Mouse (Mus musculus) bone marrow, adult 2 months (tissue): ENCODE results near the gene Magi3. TPM values are rescaled to one million over a fixed set of nuclear protein-coding genes. Genes with fewer than 3 reads are reported as not detected.

Source experiments
- H3K27ac ChIP-seq: fragments of 200-500 bp; 2 replicates; pipeline ENCODE4 v1.5.1; 2012; ENCODE audit warnings: low read depth, mild to moderate bottlenecking, control low read depth, inconsistent platforms, low read length; ENCODE audit not compliant: control insufficient read depth, poor library complexity, insufficient read depth
- H3K4me1 ChIP-seq: fragments of 200-500 bp; 2 replicates; pipeline ENCODE4 v1.6.1; 2011; ENCODE audit warnings: low read length; ENCODE audit not compliant: control insufficient read depth, insufficient read depth
- H3K4me3 ChIP-seq: fragments of 200-500 bp; replicated peaks from 2 replicates; pipeline ENCODE3; 2011; ENCODE audit warnings: mild to moderate bottlenecking, low read depth, low read length, control low read depth; ENCODE audit not compliant: control insufficient read depth
- CTCF ChIP-seq: fragments of 200-500 bp; IDR thresholded peaks from 2 replicates; pipeline ENCODE4 v1.5.1; 2011; ENCODE audit warnings: low read length, control low read depth; ENCODE audit not compliant: control insufficient read depth, insufficient read depth
- POLR2A ChIP-seq: fragments of 200-500 bp; IDR thresholded peaks from 2 replicates; pipeline ENCODE4 v1.6.1; 2011; ENCODE audit warnings: low read depth, mild to moderate bottlenecking, control low read depth, low read length, borderline replicate concordance; ENCODE audit not compliant: control insufficient read depth
- WGBS: fragments of 180-500 bp; shearing (Covaris S2); methylation state at CpG from one replicate; pipeline ENCODE4 v1.1.7; 2018; 5-methylcytosine and 5-hydroxymethylcytosine counted together
- polyA plus RNA-seq: library from polyadenylated mRNA; stranded (reverse); fragments of >200 nt; gene quantifications from 2 replicates; pipeline ENCODE4 v1.2.4, GENCODE M21; 2011; ENCODE audit warnings: low replicate concordance; ENCODE audit not compliant: missing spikeins, insufficient read depth, insufficient read length

Magi3 gene
- polyA plus RNA-seq, 1 experiment: 1.6 TPM

DNA sequence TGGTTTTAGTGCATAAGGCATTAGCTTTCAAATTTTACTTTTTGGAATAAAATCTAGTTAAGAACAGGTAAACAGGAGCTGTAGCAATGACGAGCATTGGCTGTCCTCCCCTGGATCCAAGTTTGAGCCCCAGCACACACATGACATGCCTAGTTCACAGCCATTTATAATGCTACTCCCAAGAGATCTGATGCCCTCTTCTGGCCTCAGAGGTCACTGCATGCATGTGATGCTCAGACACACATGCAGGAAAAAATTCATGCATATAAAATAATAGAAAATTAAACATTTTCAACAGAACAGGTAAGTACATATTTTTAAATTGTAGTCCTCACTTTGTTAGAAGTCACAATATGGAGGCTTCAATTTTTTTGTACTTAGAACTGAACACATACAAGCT is 115.2 kb downstream of the Magi3 start:
- TF ChIP-seq CTCF: peak; percentile 42
- TF ChIP-seq POLR2A: no peak
- 54% methylated on average over 1 of the region's 1 CpGs for WGBS
- no peak overlapping the region for H3K4me3 ChIP-seq
- H3K27ac ChIP-seq: no peak overlapping the region
- no peaks in the 10 kb centered on the region for H3K4me1 ChIP-seq

DNA sequence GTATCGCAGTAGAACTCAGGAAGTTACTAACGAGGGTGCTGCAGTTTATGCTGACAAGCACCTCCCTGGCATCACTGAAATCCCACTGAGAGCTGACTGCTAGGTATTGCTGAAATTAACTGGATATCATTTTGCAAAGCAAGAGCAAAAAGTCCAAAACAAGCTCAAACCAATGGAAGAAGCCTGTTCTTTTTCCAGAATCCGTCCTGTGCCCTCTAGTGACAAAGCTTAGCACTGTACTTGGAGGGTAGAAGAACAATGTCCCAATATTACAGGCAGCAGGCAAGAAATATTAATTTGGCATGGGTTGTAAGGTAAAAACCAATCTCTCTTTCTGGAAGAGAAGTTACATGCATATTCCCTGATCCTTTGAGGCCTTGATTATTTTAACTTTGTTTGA is 118.5 kb downstream of the Magi3 start:
- 76% methylated on average over 3 of the region's 3 CpGs for WGBS
- H3K4me3 ChIP-seq: no peak overlapping the region
- no peaks in the 10 kb centered on the region for H3K4me1 ChIP-seq
- no peak for TF ChIP-seq POLR2A
- no peak for TF ChIP-seq CTCF
- H3K27ac ChIP-seq: no peak overlapping the region

- no peaks in the 10 kb centered on the region for H3K4me1 ChIP-seq
- no peak overlapping the region for H3K4me3 ChIP-seq
- no peak overlapping the region for H3K27ac ChIP-seq
- TF ChIP-seq CTCF (no peak), POLR2A (no peak)
These were observed 118.9 kb downstream of the Magi3 start for GRCm38 (mm10) chr3:104101249-104101648.

- no peak for TF ChIP-seq POLR2A
- TF ChIP-seq CTCF: no peak
- 90% methylated on average over 3 of the region's 3 CpGs for WGBS
- Histone ChIP-seq H3K4me1 (no peaks in the 10 kb centered on the region), H3K27ac (no peak overlapping the region), H3K4me3 (no peak overlapping the region)
These were observed 124.2 kb downstream of the Magi3 start for GRCm38 (mm10) chr3:104095936-104096335.

DNA sequence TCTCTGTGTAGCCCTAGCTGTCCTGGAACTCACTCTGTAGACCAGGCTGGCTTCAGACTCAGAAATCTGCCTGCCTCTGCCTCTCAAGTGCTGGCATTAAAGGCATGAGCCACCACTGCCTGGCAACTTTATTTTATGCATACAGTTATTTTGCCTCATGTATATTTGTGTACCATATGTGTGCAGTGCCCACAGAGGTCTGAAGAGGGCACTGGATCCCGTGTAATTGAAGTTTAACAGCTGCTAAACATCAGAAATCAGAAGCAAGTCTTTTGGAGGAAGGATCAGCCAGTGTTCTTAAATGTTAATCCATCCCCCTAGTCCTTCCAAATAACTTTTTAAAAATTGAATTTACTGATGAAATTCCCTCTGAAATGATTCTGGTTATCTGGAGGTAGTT is 125.5 kb downstream of the Magi3 start:
- no peaks in the 10 kb centered on the region for H3K4me1 ChIP-seq
- WGBS: 79% methylated on average over 1 of the region's 1 CpGs
- H3K4me3 ChIP-seq: no peak overlapping the region
- no peak overlapping the region for H3K27ac ChIP-seq
- TF ChIP-seq POLR2A: no peak
- no peak for TF ChIP-seq CTCF

DNA sequence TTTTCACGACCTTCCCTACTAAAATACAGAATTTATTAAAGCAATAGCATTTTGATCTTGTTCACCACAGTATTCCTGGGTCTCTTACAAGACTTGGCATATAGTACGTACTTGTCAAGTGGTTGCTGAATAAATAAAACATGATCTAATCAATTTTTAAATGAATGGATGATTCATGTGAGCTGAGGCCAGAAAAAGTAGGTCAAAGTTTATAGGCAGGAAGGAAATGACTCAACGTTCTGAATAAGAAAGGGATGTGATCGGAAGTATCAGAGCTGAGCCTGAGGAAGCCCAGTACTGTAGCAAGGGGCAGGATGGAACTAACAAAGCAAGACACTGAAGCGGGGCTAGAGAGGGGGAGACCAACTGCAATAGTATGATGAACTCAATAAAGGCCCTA is 127.4 kb downstream of the Magi3 start:
- 64% methylated on average over 5 of the region's 5 CpGs for WGBS

GRCm38 (mm10) chr3:104082031-104082430 is 138.1 kb downstream of the Magi3 start:
- WGBS: 91% methylated on average over 1 of the region's 1 CpGs
- no peaks in the 10 kb centered on the region for H3K4me1 ChIP-seq
- TF ChIP-seq POLR2A: no peak
- TF ChIP-seq CTCF: no peak

More for the DNA sequence above, 127.4 kb downstream of the Magi3 start:
- H3K4me3 ChIP-seq: no peak overlapping the region
- no peak overlapping the region for H3K27ac ChIP-seq
- no peak for TF ChIP-seq POLR2A
- no peak for TF ChIP-seq CTCF
- H3K4me1 ChIP-seq: no peaks in the 10 kb centered on the region

DNA sequence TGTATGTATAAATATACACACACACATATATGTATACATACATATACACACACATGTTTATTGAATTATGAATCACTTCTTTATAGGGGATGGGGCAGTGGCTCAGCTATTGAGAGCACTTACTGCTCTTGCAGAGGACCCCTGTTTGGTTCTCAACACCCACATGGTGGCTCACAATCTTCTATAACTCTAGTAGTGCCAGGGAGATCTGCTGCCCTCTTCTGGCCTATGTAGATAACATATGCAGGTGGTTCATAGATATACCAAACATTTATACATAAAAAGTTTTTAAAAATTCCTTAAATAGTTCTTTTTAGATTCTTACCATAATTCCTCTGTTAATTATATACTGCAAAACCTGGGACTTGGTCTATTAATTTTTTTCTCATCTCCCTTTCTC is 141.4 kb downstream of the Magi3 start:
- no peaks in the 10 kb centered on the region for H3K4me1 ChIP-seq
- TF ChIP-seq POLR2A (no peak), CTCF (no peak)
- no peak overlapping the region for H3K27ac ChIP-seq
- H3K4me3 ChIP-seq: no peak overlapping the region

More at GRCm38 (mm10) chr3:104082031-104082430, 138.1 kb downstream of the Magi3 start:
- Histone ChIP-seq H3K4me3 (no peak overlapping the region), H3K27ac (no peak overlapping the region)

DNA sequence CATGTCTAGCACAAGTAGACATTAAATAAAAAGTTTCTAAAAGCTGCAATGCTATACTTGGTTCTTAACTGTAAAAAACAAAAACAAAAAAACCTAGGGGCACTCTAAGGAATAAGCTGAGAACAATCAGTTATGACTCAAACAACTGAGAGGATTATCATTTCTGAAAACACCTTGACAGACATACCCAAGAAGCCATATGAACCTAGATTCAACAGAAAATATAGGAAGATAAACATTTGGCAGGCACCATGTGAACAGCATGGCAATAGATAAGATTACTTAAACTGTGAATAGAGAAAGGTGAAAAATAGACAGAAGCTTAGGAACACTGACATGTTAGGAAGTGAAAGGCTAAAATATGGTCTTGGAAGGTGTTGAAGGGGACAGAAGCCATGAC is 150.8 kb downstream of the Magi3 start:
- no peak overlapping the region for H3K27ac ChIP-seq
- H3K4me1 ChIP-seq: no peaks in the 10 kb centered on the region
- H3K4me3 ChIP-seq: no peak overlapping the region
- no peak for TF ChIP-seq POLR2A
- no peak for TF ChIP-seq CTCF
